Mouse (Mus musculus): ENCODE results near the gene Gm8237.
"Not testable (repeated sequence)": the region's sequence is repeated elsewhere in the genome, so short reads cannot be mapped to it uniquely, and the experiment has no call there.

The Gm8237 gene

GRCm38 (mm10) chr14:5880241-5880640 lies at the start of gene Gm8237:
TSS of gene Gm8237 (minus strand) at chr14:5880382.
- not testable (repeated sequence) for DNase-seq (ENCODE audit: low read depth)

DNA sequence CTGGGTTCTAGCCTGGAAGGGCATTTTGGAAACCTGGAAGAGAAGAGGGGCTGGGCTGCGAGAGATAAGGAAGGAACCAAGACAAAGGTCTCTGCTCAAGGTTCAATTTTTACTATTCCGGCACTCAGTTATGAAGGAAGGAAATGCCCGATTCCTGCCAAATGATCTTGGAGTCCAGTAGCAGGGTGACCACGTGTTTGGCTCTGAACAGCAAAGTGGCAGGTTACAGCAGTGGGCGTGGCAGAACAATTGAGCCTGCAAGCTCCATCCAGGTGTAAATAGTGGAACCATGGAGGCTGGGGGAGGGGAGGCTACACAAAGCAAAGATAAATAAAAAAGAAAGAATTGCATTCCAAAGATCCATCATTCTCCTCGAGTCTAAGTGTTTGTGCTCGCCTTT lies 43.1 kb upstream of the Gm8237 start:
- DNase-seq (ENCODE audit: low read depth) = not testable (repeated sequence)

DNA sequence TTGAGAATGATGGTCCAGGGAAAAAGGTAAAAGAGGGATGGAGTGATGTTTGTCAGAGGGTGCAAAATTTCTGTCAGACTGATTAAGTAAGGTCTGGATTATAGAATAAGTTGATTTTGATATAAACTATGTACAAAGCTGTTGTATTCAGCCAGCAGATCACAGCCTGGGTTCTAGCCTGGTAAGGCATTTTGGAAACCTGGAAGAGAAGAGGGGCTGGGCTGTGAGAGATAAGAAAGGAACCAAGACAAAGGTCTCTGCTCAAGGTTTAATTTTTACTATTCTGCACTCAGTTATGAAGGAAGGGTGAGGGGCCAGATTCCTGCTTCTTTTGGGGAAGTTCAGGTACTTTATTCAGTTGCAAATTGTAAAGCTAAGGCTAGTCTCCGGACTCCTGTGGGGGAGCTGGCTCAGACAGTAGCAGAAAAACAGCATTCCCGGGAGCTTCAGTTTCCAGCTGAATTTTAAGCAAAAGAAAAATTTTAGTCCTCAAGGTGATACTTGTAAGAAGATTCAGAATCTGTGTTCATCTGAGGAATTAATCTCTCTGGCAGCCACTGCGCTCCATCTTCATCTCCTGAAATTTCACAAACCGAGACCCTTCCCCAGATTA lies 38.3 kb upstream of the Gm8237 start:
- DNase-seq (ENCODE audit: low read depth) = not testable (repeated sequence)

DNA sequence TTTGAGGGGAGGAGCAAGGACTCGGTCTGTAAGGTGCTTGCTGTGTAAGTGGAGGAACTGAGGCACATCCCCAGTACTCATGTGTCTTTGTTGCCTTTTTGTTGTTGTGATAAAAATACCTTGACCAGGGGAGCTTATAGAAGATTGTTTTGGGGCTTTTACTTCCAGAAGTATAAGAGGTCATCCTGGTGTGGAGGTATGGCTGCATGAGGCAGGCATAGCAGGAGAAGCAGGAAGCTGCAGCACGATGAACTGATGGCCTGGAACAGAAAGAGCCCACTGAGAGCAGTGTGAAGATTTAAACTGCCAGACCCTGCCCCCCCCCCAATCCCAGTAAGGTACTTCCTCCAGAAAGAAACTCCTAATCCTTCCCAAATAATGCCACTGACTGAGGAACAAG lies 33.5 kb upstream of the Gm8237 start:
- not testable (repeated sequence) for DNase-seq (ENCODE audit: low read depth)

- not testable (repeated sequence) for DNase-seq (ENCODE audit: low read depth)
These were observed 391 bp downstream of the Gm8237 start for GRCm38 (mm10) chr14:5879791-5880190.

- not testable (repeated sequence) for DNase-seq (ENCODE audit: low read depth)
These were observed 1.0 kb downstream of the Gm8237 start for GRCm38 (mm10) chr14:5879136-5879535.

DNA sequence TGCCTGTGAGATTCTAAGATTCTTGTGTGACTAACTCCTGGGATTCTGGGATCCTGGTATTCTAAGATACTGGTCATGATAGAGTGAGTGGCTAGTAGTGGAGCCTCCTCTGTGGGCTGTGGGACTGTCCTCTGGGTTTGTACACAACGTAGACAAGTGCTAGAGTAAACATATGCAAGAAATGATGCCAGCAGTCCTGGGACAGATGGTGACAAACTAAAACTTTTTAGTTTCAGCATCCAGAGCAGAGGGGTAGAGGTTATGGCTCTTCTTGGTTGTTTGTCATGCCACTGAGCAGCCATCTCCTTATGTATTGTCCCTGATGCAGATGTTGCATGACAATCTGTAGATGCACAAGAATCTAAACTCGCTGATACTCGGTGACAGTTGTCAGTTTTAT lies 24.3 kb downstream of the Gm8237 start:
- not testable (repeated sequence) for DNase-seq (ENCODE audit: low read depth)

DNA sequence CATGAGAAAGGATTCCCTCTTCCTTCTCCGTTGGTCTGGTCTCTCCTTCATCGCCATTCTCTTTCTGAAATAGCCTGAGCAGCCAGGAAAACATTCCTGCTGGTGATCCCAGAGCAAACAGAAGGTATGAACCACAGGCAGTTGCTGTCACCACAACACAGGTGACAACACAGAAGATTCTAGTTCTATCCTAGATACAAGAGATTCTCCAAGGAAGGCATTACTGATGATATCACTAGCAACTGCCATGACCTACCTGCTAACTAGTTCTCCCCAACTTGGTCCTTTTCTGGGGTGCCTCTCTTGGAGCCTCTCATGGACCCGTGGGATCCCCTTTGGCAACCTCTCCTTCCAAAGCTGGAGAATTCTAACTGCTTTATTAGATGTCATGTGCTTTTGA lies 50.0 kb downstream of the Gm8237 start, which contains the start of gene Gm3424:
Gene Gm3424 (minus strand): TSS at position 101 of the 400 bp plus-strand sequence.
- not testable (repeated sequence) for DNase-seq (ENCODE audit: low read depth)

- not testable (repeated sequence) for DNase-seq (ENCODE audit: low read depth)
These were observed 67.4 kb downstream of the Gm8237 start for GRCm38 (mm10) chr14:5812699-5813356.
